Comparison of ENCODE assay signal across 19 mouse cellular contexts in genomic region chr16:92234530-92234929, GRCm38 (mm10). TPM values are rescaled to one million over a fixed set of nuclear protein-coding genes. Genes with fewer than 3 reads are reported as not detected.
A peak's percentile ranks its signal among the peaks of the same experiment; 100 is the strongest.
DNase-seq lines count a peak whose midpoint lies in the region; ATAC-seq and TF ChIP-seq lines count a peak whose summit lies in the region.
"Had no signal": no experiment of that assay in that cellular context is flagged by ENCODE, and none has a peak within 500 bp of the region (broad histone marks: within the 10 kb centered on the region; RNA-seq: fewer than 3 reads in every experiment).

No protein-coding gene starts in this region.

- no peaks in the 10 kb centered on the region for H3K9me3 ChIP-seq in heart, postnatal 0 days (replicated peaks; ENCODE audit: control insufficient read depth, low read length)
- H3K9me3 ChIP-seq in embryonic facial prominence, embryonic 14.5 days (ENCODE audit: control insufficient read depth, low read length), result no peaks in the 10 kb centered on the region
- H3K9me3 ChIP-seq in lung, embryonic 16.5 days (ENCODE audit: control insufficient read depth, low read length), result no peaks in the 10 kb centered on the region
- no peaks in the 10 kb centered on the region for H3K9me3 ChIP-seq in neural tube, embryonic 15.5 days (replicated peaks)
- H3K9me3 ChIP-seq: embryonic facial prominence, embryonic 13.5 days; forebrain, embryonic 15.5 days; hindbrain, embryonic 13.5 days had no signal

- no peak overlapping the region for H3K27ac ChIP-seq in heart, postnatal 0 days (ENCODE audit: low read depth)
- no peak overlapping the region for H3K27ac ChIP-seq in embryonic facial prominence, embryonic 14.5 days (replicated peaks; ENCODE audit: low read depth, low read length)
- H3K27ac ChIP-seq in lung, embryonic 16.5 days (ENCODE audit: low read length), result no peak overlapping the region
- H3K27ac ChIP-seq in neural tube, embryonic 15.5 days (replicated peaks), result no peak overlapping the region; the same call in 1 of the 2 replicates
- H3K27ac ChIP-seq: embryonic facial prominence, embryonic 13.5 days; forebrain, embryonic 15.5 days; hindbrain, embryonic 13.5 days; layer of hippocampus, adult 2 months had no signal

- ATAC-seq in heart, postnatal 0 days (ENCODE audit: insufficient read depth, low read depth), result peak; percentile 30
- no peak for ATAC-seq in embryonic facial prominence, embryonic 14.5 days (ENCODE audit: low read depth)
- peak; percentile 78 for ATAC-seq in lung, embryonic 16.5 days (ENCODE audit: low read depth)
- no peak for ATAC-seq in neural tube, embryonic 15.5 days (ENCODE audit: low FRiP score)
- ATAC-seq in activated CD4-positive, CD25-positive, alpha-beta regulatory T cell, adult 4 months, result no peak
- ATAC-seq: forebrain, embryonic 15.5 days had no signal

- no peak overlapping the region for H3K4me2 ChIP-seq in heart, postnatal 0 days (ENCODE audit: low read depth, low read length)
- no peak overlapping the region for H3K4me2 ChIP-seq in embryonic facial prominence, embryonic 14.5 days (ENCODE audit: low read depth, low read length)
- H3K4me2 ChIP-seq in lung, embryonic 16.5 days (ENCODE audit: low read depth, low read length), result no peak overlapping the region
- no peak overlapping the region for H3K4me2 ChIP-seq in neural tube, embryonic 15.5 days
- H3K4me2 ChIP-seq: embryonic facial prominence, embryonic 13.5 days; forebrain, embryonic 15.5 days; hindbrain, embryonic 13.5 days had no signal

- WGBS in heart, postnatal 0 days, result 14% methylated on average over 5 of the region's 5 CpGs
- WGBS in embryonic facial prominence, embryonic 14.5 days, result 41% methylated on average over 5 of the region's 5 CpGs
- 3% methylated on average over 5 of the region's 5 CpGs for WGBS in lung, embryonic 16.5 days
- 22% methylated on average over 5 of the region's 5 CpGs for WGBS in neural tube, embryonic 15.5 days

- H3K4me3 ChIP-seq in heart, postnatal 0 days (ENCODE audit: low read depth, low read length), result no peak overlapping the region
- H3K4me3 ChIP-seq in embryonic facial prominence, embryonic 14.5 days (ENCODE audit: low read depth, low read length), result no peak overlapping the region
- H3K4me3 ChIP-seq in lung, embryonic 16.5 days (ENCODE audit: low read length), result no peak overlapping the region
- H3K4me3 ChIP-seq in neural tube, embryonic 15.5 days (replicated peaks), result no peak overlapping the region
- H3K4me3 ChIP-seq: embryonic facial prominence, embryonic 13.5 days; forebrain, embryonic 15.5 days; hindbrain, embryonic 13.5 days; layer of hippocampus, adult 2 months had no signal

- H3K9ac ChIP-seq in heart, postnatal 0 days (replicated peaks; ENCODE audit: low read depth, low read length), result no peak overlapping the region
- H3K9ac ChIP-seq in embryonic facial prominence, embryonic 14.5 days (ENCODE audit: low read depth, low read length), result no peak overlapping the region
- H3K9ac ChIP-seq in lung, embryonic 16.5 days (ENCODE audit: low read length), result no peak overlapping the region
- H3K9ac ChIP-seq in neural tube, embryonic 15.5 days (replicated peaks), result no peak overlapping the region
- H3K9ac ChIP-seq: embryonic facial prominence, embryonic 13.5 days; forebrain, embryonic 15.5 days; hindbrain, embryonic 13.5 days had no signal

- H3K27me3 ChIP-seq in heart, postnatal 0 days (ENCODE audit: control insufficient read depth, insufficient read depth, low read length), result no peaks in the 10 kb centered on the region
- no peaks in the 10 kb centered on the region for H3K27me3 ChIP-seq in embryonic facial prominence, embryonic 14.5 days (replicated peaks; ENCODE audit: control insufficient read depth, insufficient read depth, low read length)
- H3K27me3 ChIP-seq in lung, embryonic 16.5 days (ENCODE audit: control insufficient read depth, insufficient read depth, low read depth, low read length), result no peaks in the 10 kb centered on the region
- H3K27me3 ChIP-seq in neural tube, embryonic 15.5 days (replicated peaks), result no peaks in the 10 kb centered on the region
- H3K27me3 ChIP-seq: embryonic facial prominence, embryonic 13.5 days; forebrain, embryonic 15.5 days; hindbrain, embryonic 13.5 days had no signal

- intact Hi-C loops in heart, postnatal 14 days (cut with DNase I), result no loop called here

- DNase-seq in heart, postnatal 0 days (ENCODE audit: low spot score), result peak; percentile 38
- no peak for DNase-seq in heart, postnatal 14 days
- peak; percentile 50 for DNase-seq in 3T3-L1 (ENCODE audit: low read depth, low spot score)
- DNase-seq in embryonic facial prominence, embryonic 14.5 days (ENCODE audit: low spot score), result peak; percentile 15
- DNase-seq in cerebellum, postnatal 25 days, result no peak
- DNase-seq: adrenal gland, postnatal 25 days; B cell, adult 2 months; cerebellum, adult 2 months; heart, adult 18-20 months; left cerebral cortex, postnatal 4 days; spleen, adult 18-20 months had no signal

- H3K4me1 ChIP-seq in heart, postnatal 0 days (ENCODE audit: control insufficient read depth, insufficient read depth), result 0 out of 2 replicates have a peak, but pooled peaks cover 5% of the 10 kb centered on the region
- peaks cover 8% of the 10 kb centered on the region for H3K4me1 ChIP-seq in embryonic facial prominence, embryonic 14.5 days (ENCODE audit: control insufficient read depth, insufficient read depth, low read length)
- peaks cover 3% of the 10 kb centered on the region for H3K4me1 ChIP-seq in lung, embryonic 16.5 days (replicated peaks; ENCODE audit: control insufficient read depth, insufficient read depth, low read length)
- H3K4me1 ChIP-seq in neural tube, embryonic 15.5 days, result peaks cover 13% of the 10 kb centered on the region; the same call in 1 of the 2 replicates
- H3K4me1 ChIP-seq: forebrain, embryonic 15.5 days had no signal

- no peak for TF ChIP-seq EP300 in heart, postnatal 0 days (IDR thresholded peaks at IDR 0.05; ENCODE audit: low read depth)

- TF ChIP-seq CTCF in heart, postnatal 0 days (IDR thresholded peaks at IDR 0.05; ENCODE audit: low read depth), result no peak

- no peaks in the 10 kb centered on the region for H3K36me3 ChIP-seq in heart, postnatal 0 days (replicated peaks; ENCODE audit: control insufficient read depth, insufficient read depth, low read length)
- no peaks in the 10 kb centered on the region for H3K36me3 ChIP-seq in embryonic facial prominence, embryonic 14.5 days (ENCODE audit: control insufficient read depth, insufficient read depth, low read length)
- H3K36me3 ChIP-seq in lung, embryonic 16.5 days (ENCODE audit: control insufficient read depth, insufficient read depth, low read length), result no peaks in the 10 kb centered on the region
- no peaks in the 10 kb centered on the region for H3K36me3 ChIP-seq in neural tube, embryonic 15.5 days
- H3K36me3 ChIP-seq: embryonic facial prominence, embryonic 13.5 days; forebrain, embryonic 15.5 days; hindbrain, embryonic 13.5 days had no signal

RNA-seq across cellular contexts. Expression of gene Kcne2, which starts 57.7 kb away (rescaled TPM):
- total RNA-seq in heart, postnatal 0 days (2014; rRNA removed; ENCODE audit: low replicate concordance), result 1.6 and 3.7 TPM in 2 replicates
- 1.5 and 1.8 TPM in 2 replicates for polyA plus RNA-seq in heart, postnatal 0 days (2015; fragmentation: Nextera tagmentation; extraction: Ambion mirVana)
- total RNA-seq in heart, postnatal 14 days (2021), result not detected
- polyA plus RNA-seq in embryonic facial prominence, embryonic 14.5 days (2014; fragmentation: Nextera tagmentation; extraction: Ambion mirVana), result 0.12 and 2.3 TPM in 2 replicates
- 1.3 and 1.4 TPM in 2 replicates for polyA plus RNA-seq in lung, embryonic 16.5 days (2015; fragmentation: Nextera tagmentation; extraction: Ambion mirVana)
- 0.14 and 0.29 TPM in 2 replicates for polyA plus RNA-seq in neural tube, embryonic 15.5 days (2015; fragmentation: Nextera tagmentation; extraction: Ambion mirVana)
- not detected for polyA plus RNA-seq in activated CD4-positive, CD25-positive, alpha-beta regulatory T cell, adult 4 months (2017; shearing (Covaris generic))
- total RNA-seq: adrenal gland, postnatal 25 days; heart, adult 18-20 months; left cerebral cortex, postnatal 4 days; MEL had no signal

Comparison
In these comparisons a context has a peak if more than half of its experiments do, and no peak if none do; other contexts are left out.
1. DNase-seq: peak in heart, postnatal 0 days (single experiment), 3T3-L1 (single experiment) and embryonic facial prominence, embryonic 14.5 days (single experiment); none in heart, postnatal 14 days (0 of 2) and cerebellum, postnatal 25 days (0 of 2).
2. ATAC-seq: peak in heart, postnatal 0 days (single experiment) and lung, embryonic 16.5 days (single experiment); none in embryonic facial prominence, embryonic 14.5 days (single experiment), neural tube, embryonic 15.5 days (single experiment) and activated CD4-positive, CD25-positive, alpha-beta regulatory T cell, adult 4 months (single experiment).